Mouse (Mus musculus) spleen, postnatal 4 days (tissue): ENCODE measurements around the gene Gm28308.
A peak's percentile ranks its signal among the peaks of the same experiment; 100 is the strongest.

ENCODE experiments used
- DNase-seq, 2 experiments: peaks; one replicate each; pipeline ENCODE4 v3.0.0; 2022; ENCODE audit warnings: low spot score in 2 of 2

Gene Gm28308

DNA sequence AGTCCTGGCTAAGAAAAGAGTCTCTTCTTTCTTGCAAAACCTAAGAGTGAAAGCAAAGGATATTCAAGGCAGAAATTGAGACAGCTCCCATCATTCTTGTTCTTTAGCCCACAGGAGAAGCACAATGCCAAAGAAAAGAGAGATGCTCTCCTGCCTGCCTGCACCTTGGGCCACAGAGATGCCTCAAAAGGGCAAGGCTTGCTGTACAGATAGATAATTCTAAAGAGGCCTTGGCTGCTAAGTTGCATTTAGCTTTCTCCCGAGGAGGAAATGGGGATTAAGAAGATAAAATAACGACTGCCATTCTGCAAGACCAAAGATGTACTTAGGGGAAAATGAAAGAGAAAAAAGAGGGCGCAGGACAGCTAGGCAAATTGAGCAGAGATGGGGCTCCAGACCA is 33.8 kb upstream of the Gm28308 start:
- no peak for DNase-seq

DNA sequence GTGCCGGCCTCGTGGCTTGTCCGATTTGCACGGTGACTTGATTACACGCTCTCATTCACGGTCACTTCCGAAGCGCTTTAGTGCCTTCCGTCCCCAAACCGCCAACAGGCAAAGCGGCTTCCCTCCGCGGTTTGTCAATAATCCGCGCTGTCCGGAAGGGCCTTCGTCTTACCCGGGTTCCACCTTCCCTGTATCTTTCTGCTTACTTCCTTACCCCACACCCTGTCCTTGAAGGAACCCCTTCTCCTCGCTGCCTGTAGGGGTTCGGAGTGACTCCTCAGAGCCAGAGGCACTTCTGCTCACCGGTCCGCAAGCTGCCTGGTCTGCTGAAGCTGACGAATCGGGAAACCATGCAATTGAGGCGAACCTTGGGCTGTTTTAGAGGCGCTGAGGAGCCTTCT is 33.3 kb upstream of the Gm28308 start:
- no peak for DNase-seq

DNA sequence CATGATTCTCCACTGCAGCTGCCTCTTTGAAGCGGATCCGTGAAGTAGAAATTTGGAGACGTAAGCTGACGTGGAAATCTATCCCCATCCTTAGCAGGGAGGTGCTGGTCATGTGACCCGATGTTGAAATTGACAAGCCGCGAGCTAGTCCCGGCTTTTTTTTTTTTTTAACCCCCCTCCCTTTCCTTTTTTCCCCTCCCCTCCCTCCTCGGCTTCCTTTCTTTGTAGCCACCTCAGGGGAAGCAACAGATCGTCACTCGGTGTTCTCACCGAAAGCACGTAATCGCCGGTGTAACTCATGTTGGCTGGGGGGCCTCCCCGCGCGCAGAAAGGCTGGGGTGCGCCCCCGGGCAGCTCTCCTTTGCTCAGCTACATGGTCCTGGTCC is 32.6 kb upstream of the Gm28308 start, which contains the start of gene Hoxa11:
Hoxa11 (minus strand) TSS at position 54 of the 386 bp plus-strand sequence.
- DNase-seq = no peak

DNA sequence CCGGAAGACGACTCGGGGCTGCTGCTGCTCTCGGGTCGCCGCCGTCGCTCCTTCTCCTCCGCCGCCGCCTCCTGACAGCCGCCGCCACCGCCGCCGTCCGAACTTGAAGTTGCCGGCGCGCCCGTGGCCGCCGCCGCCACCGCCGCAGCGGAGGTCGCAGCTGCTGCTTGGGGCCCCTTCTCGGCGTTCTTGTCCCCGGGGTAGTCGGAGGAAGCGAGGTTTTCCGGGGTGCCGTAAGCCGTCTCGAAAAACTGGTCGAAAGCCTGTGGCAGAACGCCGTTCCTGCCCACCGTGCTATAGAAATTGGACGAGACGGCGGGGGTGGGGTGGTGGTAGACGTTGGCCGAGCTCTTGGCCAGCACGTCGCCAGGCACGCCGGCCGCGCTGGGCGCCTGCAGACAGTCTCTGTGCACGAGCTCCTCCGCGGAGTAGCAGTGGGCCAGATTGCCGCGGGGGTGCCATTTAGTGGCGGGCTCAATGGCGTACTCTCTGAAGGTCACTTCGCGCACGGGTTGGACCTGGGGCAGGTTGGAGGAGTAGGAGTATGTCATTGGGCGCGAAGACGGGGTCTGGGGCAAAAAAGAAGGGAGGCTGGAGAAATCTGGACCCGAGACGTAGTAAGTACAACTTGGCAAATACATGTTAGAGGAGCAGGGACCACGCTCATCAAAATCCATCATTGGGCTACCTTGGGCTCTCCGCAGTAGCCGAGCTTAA is 32.1 kb upstream of the Gm28308 start:
- DNase-seq = no peak

DNA sequence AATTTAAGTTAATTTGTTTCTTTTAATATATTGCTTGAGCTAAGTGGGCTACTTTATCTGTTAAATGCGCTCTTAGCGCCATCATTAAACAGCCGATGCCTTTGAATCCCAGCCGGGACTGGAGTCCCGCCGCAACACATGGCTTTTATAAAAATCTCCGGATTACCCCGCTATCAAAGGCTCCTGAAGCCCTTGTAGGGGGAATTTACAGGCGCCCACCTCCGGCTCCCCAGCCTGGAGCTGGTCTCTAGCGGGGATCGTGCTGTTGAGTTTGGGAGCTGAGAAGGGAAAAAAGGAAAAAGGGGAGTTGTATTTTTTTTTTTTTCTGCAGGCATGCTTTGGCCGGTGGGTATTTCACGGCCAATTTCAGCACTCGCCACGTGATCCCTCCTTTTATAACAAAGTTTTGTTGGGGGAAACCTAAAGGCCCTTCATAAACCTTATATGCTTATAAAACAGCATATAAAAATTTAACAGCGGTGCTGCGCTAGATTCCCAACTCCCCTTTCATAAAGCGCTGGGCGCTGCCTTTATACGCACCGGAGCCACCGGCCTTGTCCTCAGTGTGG is 31.4 kb upstream of the Gm28308 start:
- DNase-seq = no peak

DNA sequence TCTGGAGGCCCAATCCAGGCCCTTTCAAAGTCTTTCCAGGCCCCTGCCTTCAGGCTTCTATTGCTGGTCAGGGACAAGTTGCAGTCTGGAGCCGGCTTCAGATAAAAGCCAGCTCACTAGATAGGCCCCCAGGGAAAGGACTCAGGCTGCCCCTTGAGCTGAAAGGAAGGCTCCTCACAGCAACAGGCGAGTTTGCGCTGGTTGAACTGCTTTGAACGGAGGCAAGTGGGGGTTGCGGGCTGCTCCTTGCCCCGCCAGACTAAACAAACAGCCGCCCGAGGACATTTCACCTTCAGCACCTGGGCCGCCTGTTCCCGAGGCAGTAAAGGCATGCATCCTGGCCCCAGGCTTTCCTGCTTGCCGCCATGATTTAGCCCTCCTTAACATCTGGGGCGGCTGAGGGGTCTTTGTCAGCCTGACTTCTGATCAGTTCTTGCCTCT is 30.6 kb upstream of the Gm28308 start:
- DNase-seq = no peak

DNA sequence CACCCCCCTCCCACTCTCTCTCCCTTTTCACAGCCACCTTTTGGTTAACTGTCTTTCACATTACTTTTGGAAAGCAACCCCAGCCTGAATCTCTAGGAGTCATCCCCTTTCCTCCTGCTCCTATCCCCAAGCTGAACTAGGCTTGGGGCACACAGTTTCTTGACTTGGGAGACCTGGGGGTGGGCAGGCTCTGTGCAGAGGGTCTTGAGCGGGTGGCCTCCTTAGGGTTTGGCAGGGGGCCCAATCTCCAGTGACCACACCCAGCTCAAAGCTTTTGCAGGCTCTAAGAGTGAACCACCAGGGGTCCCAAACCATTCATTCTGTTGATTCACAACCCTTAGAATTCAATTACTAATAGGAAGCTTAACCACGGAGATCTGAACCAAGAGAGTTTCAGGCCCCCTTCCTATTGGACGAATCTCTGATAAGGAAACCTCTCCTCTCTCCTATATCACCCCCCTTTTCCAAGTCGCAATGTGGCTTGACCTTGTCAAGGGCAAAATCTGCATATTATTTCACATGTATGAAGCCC is 29.7 kb upstream of the Gm28308 start:
- DNase-seq = no peak

DNA sequence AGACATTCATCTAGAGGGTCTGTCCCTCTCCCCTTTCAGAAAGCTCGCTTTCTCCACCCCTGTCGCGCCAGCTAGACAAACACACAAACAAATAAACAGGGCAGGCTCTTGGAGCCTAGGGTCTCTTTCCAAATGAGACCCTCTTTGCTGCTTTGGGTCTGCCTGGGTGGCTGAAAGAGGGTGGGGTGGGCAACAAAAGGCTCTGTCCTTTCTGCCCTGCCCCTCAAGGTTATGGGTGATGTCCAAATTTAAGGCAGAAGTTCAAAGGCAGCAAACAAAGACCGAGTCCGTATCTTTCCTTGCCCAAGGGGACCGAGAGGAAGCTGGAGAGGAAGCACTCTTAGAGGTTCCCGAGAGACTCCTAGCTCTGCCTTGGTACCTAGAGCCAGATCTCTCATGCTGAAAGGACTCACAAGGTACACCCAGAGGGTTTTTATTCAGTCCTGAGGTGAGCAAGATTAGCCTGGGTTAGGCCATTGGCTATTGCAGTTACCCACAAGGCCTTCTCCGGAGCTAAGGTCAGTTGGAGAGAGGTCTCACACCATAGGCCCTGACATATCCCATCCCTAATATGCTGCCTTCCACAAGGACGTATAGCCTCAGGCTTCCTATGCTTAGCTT is 28.0 kb upstream of the Gm28308 start:
- DNase-seq = no peak

DNA sequence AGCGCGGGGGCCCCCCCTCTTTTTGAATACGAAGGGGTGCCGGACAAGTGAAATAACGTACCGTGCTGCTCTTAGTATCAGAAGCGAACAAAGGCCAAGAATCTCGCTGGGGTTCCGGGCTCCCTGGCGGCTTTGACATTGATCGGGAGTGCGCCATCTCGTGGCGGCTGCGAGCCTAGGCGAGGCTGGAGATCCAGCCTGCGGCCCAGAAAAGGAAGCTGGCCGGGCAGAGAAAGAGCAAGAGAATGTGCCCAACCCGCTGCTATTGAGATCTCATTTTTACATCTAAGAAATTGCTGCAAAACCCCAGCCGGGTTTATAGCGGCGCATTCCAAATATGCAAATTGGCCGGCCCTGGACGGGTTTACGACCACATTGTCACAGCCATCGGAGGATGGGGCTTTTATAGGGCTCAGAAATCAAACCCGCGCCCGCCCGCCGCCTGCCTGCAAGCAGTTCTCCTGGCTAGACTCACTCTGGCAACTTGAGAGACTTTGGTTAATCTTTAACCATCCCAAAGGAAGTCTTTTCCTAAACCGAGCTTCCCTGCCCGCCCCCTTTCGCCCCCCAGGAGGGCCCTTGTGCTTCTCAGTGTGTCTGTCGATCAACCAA is 27.4 kb upstream of the Gm28308 start, which contains the start of gene Hoxa10:
Hoxa10 (minus strand) TSS at position 466 of the 612 bp plus-strand sequence.
- DNase-seq = peak; percentile 71 to 90

DNA sequence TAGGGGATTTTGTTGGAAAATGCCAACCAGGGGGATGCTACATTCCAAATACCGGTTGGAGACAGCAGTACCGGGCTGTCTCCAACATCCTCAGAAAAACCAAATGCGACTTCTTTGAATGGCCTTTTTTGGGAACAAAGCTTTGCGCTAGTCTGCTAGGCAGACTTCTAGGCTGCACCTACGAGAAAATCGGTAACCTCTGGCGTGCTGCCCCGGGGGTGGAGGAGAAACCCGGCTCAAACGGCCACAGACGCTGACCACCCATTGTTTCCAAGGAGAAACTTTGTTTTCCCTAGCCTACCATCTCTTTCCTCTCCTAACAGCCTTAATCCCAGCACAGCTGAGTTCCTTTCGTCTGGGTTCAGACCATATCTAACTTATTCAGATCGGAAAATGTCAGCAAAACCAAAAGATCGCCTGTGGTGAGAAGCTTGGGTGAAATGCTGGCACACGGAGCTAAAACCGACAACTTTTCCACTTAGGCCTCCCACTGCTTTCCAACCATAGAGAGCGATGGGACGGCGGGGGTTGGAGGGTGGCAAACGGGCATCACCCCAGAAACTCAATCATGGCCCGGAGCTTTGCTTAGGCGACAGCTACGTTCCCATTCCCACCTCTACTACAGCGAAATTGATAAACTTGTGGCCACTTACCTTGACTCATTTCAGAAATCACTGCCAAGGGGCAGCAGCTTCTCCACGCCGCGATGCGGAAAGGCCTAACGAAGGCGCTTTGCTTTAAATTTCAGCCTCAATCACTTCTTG is 26.7 kb upstream of the Gm28308 start:
- no peak for DNase-seq

DNA sequence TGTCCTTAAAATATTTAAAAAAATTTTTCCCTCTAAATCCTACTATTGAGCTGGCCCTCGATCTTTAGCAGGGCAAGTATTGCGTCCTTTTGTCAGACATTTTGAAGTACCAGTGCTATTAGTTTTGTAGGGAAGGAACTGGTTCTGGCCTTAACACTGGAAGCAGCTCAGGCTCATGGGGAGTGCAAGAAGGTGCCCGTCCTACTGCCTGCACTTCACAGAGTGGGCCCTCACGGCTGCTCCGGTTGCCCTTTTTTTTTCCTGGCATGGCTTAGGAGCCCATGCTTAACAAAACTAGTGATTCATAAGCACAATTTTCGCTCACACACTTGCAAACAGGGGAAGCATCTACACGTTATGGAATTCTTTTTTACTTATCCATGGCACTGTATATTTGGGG is 25.8 kb upstream of the Gm28308 start:
- DNase-seq = no peak

DNA sequence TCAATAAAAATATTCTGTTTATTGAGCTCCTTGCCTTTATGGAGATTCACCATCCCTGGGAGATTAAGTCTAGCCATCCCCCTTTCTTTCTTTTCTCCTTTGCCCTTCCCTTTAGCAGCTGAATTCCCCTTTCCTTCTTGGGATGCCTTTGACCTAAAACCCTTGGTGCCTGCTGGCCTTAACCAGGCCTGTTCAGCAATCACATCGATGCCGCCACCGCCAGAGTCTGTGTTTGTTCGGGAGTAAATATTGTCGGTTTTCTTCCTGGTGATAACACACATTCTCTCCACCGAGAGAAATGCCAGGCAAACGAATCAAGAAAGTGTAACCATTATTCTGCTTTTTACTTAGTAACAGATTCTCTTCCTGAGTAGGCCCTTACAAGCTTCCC is 25.0 kb upstream of the Gm28308 start:
- DNase-seq = no peak

DNA sequence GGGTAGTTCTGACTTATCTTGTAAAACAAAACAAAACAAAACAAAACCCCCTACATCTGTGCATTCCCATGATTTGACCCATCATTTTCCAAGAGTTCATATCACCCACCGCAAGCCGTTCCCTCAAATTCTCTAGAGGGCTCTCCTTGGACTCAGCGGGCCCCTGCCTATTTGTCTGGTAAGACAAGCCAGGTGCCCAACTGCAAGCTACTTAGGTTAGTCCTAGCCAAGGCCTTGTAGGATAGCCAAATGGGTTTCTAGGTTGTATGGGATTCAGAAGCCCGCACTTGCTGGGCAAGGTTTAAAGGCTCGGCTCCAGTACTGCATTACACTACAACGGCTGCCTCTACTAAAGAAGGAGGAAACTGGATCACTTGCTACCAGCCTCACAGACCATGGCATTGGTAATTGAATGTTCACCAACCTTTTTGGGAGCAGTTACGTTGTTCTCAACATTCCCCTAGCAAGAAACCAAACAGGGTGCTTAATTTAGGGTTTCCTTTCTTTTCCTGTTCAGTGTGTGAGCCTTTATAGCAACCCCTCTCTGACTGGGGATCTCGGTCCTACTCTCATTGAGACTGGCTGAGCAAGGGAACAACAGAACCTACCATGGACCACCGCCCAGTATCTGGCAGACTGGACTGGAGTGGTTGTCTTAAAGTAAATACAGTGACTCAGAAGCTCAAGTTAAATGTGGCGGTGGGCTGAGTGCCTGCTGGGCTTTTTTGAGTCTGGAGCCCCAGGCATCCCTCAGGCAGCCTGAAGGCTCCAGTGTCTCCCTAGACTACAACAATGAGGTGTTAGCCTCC is 24.4 kb upstream of the Gm28308 start:
- DNase-seq = no peak

DNA sequence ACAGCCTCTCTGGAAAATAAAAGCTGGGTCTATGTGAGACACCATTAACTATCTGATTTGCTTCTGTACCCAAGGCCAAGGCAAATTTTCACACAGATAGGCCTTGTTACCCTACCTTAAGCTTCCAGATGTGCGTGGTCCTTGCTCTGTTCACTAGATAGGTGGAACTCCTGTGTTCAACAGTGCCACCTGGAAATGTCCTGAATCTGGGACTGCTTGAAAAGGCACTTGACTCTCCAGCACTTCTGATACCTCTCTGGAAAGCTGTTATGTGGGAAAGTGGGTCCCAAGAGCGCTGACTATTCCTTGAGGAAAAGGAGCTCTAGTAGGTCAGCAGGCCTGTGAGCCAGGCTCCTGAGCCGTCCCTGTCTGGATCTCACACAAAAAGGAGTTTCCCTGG is 23.7 kb upstream of the Gm28308 start:
- DNase-seq = no peak

DNA sequence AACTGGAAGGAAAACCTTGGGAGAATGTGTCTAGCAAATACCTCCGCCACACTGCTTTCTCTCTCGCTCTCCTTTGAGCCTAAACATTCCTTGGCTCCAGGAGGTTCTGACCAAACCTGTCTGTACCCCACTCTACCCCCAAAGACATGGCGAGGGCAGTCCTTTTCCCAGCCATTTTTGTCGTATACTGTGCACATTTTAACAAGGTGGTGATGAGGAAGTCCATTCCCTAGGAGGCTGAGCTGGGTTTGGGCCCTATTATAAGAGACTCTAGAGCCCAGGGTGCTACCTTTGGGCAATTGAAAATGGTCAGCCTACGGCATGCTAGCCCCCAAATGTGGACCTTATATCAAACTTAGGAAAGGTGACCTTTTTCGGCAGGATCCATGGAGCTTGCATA is 22.7 kb upstream of the Gm28308 start:
- no peak for DNase-seq

DNA sequence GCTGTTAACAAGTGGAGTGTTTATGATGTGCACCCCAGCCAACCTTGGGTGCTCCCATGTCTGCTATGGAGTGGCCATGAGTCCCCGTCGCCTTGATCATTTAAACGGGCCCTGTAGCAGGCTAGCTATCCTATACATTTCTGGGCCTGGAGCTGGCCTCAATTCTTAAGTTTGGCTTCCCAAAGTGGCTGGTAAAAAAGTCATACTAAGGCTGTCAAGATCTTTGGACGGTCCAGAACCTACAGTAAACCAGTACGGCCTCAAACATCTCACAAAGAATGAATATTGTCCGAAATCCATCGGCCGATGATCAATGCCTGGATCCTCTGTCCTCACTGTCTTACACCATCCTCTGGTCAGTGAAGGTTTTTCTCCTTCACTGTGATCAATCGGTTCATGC is 22.1 kb upstream of the Gm28308 start:
- no peak for DNase-seq

DNA sequence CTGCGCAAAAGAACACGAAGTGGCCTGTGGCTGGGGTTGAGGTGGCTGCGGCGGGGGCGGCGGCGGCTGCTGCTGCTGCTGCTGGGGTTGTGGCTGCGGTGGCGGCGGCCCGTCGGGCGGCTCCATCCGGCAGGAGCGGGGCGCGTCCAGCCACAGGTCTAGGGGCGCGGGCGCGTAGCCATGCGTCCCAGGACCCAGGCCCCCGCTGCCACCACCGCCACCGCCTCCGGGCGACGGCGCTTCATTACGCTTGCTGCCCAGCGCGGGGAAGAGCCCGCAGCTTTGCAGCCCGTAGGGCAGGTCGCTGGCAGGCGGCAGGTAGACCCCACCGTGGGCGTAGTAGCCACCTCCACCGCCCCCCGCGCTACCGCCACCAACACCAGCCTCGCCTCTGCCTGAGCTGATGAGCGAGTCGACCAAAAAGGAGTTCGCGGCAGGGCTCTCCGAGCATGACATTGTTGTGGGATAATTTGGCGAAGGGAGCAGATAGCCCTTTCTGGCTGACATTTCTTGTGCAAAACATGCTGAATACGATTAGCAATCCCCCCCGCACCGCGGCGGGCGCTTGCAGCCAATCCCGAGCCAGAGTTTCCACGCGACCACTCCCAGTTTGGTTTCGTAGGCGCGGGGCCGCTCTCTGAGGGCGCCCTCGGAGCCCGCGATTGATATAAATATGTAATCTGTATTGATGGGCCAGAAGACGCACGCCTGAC is 21.4 kb upstream of the Gm28308 start:
- no peak for DNase-seq

DNA sequence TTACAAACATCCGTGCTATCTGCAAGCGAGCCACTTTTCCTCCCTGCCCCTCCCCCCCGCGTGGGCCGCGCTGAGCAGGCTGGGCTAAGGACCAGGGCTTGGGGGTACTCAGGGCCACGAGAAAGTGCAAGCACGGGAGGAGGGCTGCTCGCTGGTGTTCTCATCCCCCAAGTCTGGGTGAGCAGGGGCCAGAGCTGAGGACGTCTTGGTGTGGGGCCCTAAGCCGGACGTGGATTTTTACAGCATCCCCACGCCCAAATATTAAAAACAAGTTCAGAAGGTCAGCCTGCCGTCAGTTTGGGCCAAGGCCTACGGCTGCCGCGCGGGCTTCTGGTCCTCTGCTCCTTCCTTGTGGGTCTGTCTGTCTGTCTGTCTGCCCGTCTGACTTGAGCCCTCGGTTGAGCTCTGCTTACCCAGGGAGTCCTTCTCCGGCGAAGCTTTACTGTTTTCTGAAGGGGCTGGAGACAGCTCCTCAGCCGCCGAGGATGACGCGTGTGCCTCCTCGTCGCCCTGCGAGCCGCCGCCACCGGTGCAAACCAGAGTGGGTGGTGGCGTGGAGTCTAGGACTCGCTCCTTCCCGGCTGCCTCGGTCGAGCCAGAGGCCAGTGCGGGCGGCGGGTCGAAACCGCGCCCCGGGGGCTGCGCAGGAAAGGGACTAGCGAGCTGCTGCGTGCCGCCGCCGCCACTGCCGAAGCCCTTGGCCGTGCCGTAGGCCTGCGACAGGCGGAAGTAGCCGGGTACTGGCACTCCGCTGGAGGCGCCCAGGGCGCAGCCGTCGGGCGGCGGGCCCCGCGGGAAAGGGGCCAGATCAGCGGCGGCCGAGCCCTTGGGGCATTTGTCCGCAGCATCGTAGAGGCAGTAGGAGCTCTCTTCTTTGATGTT is 20.6 kb upstream of the Gm28308 start:
- DNase-seq = no peak

DNA sequence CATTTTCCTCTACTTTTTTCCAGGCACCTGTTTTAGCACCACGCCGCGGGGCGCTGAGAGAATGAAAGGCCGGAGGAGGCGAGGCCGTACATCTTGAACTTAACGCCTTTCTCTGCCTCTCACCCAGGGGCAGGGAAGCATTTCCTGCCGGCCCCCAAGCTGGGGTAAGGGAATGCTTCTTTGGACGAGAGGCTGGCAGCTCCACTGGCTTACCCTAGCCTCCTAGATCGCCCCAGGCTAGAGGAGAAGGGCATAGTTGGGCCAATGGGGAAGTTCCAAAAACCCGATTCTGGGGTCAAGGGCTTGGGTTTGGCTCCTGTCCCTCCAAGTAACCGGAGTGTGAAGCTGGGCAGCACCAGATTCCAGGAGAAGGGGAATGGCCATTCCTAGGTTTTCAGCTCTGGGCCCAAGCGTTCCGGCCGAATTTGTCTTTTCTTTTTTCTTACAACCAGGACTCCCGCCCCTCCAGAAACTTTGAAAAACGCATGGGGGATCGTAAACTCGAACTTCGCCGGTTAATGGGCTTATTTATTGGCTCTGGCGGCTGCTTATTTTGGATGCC is 19.9 kb upstream of the Gm28308 start:
- peak in 1 of 2 experiments; percentile 56 for DNase-seq
